Mouse (Mus musculus): ENCODE measurements around the gene Dcaf11. TPM values are rescaled to one million over a fixed set of nuclear protein-coding genes. Genes with fewer than 3 reads are reported as not detected.
A peak's percentile ranks its signal among the peaks of the same experiment; 100 is the strongest.

The Dcaf11 gene
- polyA plus RNA-seq, 1 experiment = 143 TPM

GRCm38 (mm10) chr14:55603271-55603632, 43.4 kb downstream of the Dcaf11 start, which contains the start of gene Irf9:
Irf9 (plus strand) TSS chr14:55603571.
- no peaks in the 10 kb centered on the region for H3K27me3 ChIP-seq (ENCODE audit: control insufficient read depth, insufficient read depth, low read length)
- H3K27ac ChIP-seq (ENCODE audit: insufficient read depth, low read depth, low read length) = peak within 1 kb of the TSS; percentile 100
- peaks cover 23% of the 10 kb centered on the region; the same call in 1 of the 2 replicates for H3K4me1 ChIP-seq (ENCODE audit: control insufficient read depth, insufficient read depth, insufficient read length, low read length)
- H3K36me3 ChIP-seq (ENCODE audit: control insufficient read depth, insufficient read depth, low read length) = peaks cover 79% of the 10 kb centered on the region
- 69% methylated on average over 7 of the region's 7 CpGs for WGBS
- H3K4me3 ChIP-seq (ENCODE audit: low read depth, low read length) = peak within 1 kb of the TSS; percentile 78
- no peak for TF ChIP-seq POLR2A (IDR thresholded peaks at IDR 0.05; ENCODE audit: low read depth, low read length)
- TF ChIP-seq CTCF (IDR thresholded peaks at IDR 0.05; ENCODE audit: extremely low read depth, insufficient read length, insufficient replicate concordance, low read depth, low read length) = no peak

- peaks cover 79% of the 10 kb centered on the region for H3K36me3 ChIP-seq (ENCODE audit: control insufficient read depth, insufficient read depth, low read length)
- TF ChIP-seq CTCF (IDR thresholded peaks at IDR 0.05; ENCODE audit: extremely low read depth, insufficient read length, insufficient replicate concordance, low read depth, low read length) (peak; percentile 90), POLR2A (IDR thresholded peaks at IDR 0.05; ENCODE audit: low read depth, low read length) (peak; percentile 47)
Observed at GRCm38 (mm10) chr14:55603633-55604576, 44.1 kb downstream of the Dcaf11 start.

DNA sequence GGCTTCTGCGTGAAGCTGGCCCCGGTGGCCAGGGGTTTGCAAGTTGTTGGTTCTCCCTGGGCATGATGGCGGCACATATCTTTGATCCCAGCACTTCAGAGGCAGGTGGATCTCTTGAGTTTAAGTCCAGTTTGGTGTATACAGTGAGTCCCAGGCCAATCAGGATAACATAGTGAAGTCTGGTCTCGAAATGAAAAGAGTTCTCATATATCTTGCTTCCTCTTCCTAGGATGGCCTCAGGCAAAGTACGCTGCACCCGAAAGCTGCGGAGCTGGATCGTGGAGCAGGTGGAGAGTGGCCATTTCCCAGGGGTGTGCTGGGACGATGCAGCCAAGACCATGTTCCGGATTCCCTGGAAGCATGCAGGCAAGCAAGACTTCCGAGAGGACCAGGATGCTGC, 45.0 kb downstream of the Dcaf11 start:
- no peak for TF ChIP-seq POLR2A (IDR thresholded peaks at IDR 0.05; ENCODE audit: low read depth, low read length)
- no peak for TF ChIP-seq CTCF (IDR thresholded peaks at IDR 0.05; ENCODE audit: extremely low read depth, insufficient read length, insufficient replicate concordance, low read depth, low read length)
- Histone ChIP-seq H3K4me3 (ENCODE audit: low read depth, low read length) (peak overlapping the region; percentile 55), H3K27me3 (ENCODE audit: control insufficient read depth, insufficient read depth, low read length) (no peaks in the 10 kb centered on the region), H3K36me3 (ENCODE audit: control insufficient read depth, insufficient read depth, low read length) (peaks cover 79% of the 10 kb centered on the region), H3K4me1 (ENCODE audit: control insufficient read depth, insufficient read depth, insufficient read length, low read length) (peaks cover 23% of the 10 kb centered on the region; the same call in 1 of the 2 replicates), H3K27ac (ENCODE audit: insufficient read depth, low read depth, low read length) (peak overlapping the region; percentile 100)
- 67% methylated on average over 11 of the region's 11 CpGs for WGBS

More at GRCm38 (mm10) chr14:55603633-55604576, 44.1 kb downstream of the Dcaf11 start:
- Histone ChIP-seq H3K27ac (ENCODE audit: insufficient read depth, low read depth, low read length) (peak overlapping the region; percentile 100), H3K4me3 (ENCODE audit: low read depth, low read length) (peak overlapping the region; percentile 78), H3K27me3 (ENCODE audit: control insufficient read depth, insufficient read depth, low read length) (no peaks in the 10 kb centered on the region), H3K4me1 (ENCODE audit: control insufficient read depth, insufficient read depth, insufficient read length, low read length) (peaks cover 23% of the 10 kb centered on the region; the same call in 1 of the 2 replicates)
- WGBS = 7% methylated on average over 19 of the region's 19 CpGs

- no peaks in the 10 kb centered on the region for H3K27me3 ChIP-seq (ENCODE audit: control insufficient read depth, insufficient read depth, low read length)
- TF ChIP-seq POLR2A (IDR thresholded peaks at IDR 0.05; ENCODE audit: low read depth, low read length) (no peak), CTCF (IDR thresholded peaks at IDR 0.05; ENCODE audit: extremely low read depth, insufficient read length, insufficient replicate concordance, low read depth, low read length) (no peak)
- H3K4me1 ChIP-seq (ENCODE audit: control insufficient read depth, insufficient read depth, insufficient read length, low read length) = peaks cover 23% of the 10 kb centered on the region; the same call in 1 of the 2 replicates
- H3K27ac ChIP-seq (ENCODE audit: insufficient read depth, low read depth, low read length) = peak overlapping the region; percentile 91
- H3K36me3 ChIP-seq (ENCODE audit: control insufficient read depth, insufficient read depth, low read length) = peaks cover 76% of the 10 kb centered on the region
- H3K4me3 ChIP-seq (ENCODE audit: low read depth, low read length) = peak overlapping the region; percentile 28
- WGBS = 85% methylated on average over 16 of the region's 16 CpGs
Observed at GRCm38 (mm10) chr14:55605743-55606459, 46.1 kb downstream of the Dcaf11 start.

DNA sequence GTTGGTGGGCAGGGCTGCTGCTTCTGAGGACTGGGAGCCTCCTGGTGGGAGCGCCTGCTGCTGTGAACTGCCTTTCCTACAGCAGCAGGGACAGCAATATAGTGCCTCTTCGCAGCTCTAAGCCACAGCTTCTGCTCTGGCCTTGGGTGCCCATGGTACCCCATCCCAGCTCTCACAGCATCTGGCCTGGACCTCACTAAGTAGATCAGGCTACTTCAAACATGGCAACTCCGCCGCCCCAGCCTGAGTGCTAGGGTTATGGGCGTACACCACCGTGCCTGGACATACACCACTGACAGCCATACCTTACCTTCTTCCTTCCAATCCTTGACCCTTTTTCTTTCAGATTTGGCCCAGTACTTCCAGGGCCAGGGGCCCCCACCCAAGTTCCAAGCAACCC, 48.5 kb downstream of the Dcaf11 start:
- H3K36me3 ChIP-seq (ENCODE audit: control insufficient read depth, insufficient read depth, low read length) = peaks cover 52% of the 10 kb centered on the region
- no peaks in the 10 kb centered on the region for H3K27me3 ChIP-seq (ENCODE audit: control insufficient read depth, insufficient read depth, low read length)
- no peak overlapping the region for H3K4me3 ChIP-seq (ENCODE audit: low read depth, low read length)
- no peak overlapping the region for H3K27ac ChIP-seq (ENCODE audit: insufficient read depth, low read depth, low read length)
- TF ChIP-seq CTCF (IDR thresholded peaks at IDR 0.05; ENCODE audit: extremely low read depth, insufficient read length, insufficient replicate concordance, low read depth, low read length) (no peak), POLR2A (IDR thresholded peaks at IDR 0.05; ENCODE audit: low read depth, low read length) (no peak)
- 96% methylated on average over 6 of the region's 6 CpGs for WGBS
- H3K4me1 ChIP-seq (ENCODE audit: control insufficient read depth, insufficient read depth, insufficient read length, low read length) = peaks cover 27% of the 10 kb centered on the region; the same call in 1 of the 2 replicates

DNA sequence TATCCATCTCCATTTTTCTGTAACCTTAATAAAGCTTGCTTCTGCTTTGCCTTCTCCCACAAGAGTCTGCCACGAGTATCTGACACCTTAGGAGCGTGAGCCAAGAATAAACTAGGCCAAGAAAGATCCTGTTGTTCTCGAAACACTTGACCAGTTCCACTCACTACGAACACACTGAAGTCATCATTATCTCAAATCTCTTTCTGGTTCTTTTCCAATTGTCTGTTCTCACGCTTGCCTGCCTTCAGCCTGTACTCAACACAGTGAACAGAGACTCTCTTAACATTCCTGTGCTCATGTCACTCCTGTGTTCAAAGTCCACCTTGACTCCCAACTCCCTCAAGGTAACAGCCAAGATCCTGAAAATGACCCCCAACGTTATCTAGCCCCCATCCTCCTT, 53.5 kb downstream of the Dcaf11 start:
- no peak for TF ChIP-seq POLR2A (IDR thresholded peaks at IDR 0.05; ENCODE audit: low read depth, low read length)
- TF ChIP-seq CTCF (IDR thresholded peaks at IDR 0.05; ENCODE audit: extremely low read depth, insufficient read length, insufficient replicate concordance, low read depth, low read length) = no peak
- Histone ChIP-seq H3K4me3 (ENCODE audit: low read depth, low read length) (no peak overlapping the region), H3K27me3 (ENCODE audit: control insufficient read depth, insufficient read depth, low read length) (no peaks in the 10 kb centered on the region), H3K36me3 (ENCODE audit: control insufficient read depth, insufficient read depth, low read length) (peaks cover 22% of the 10 kb centered on the region), H3K27ac (ENCODE audit: insufficient read depth, low read depth, low read length) (no peak overlapping the region), H3K4me1 (ENCODE audit: control insufficient read depth, insufficient read depth, insufficient read length, low read length) (peaks cover 9% of the 10 kb centered on the region; the same call in 1 of the 2 replicates)
- 29% methylated on average over 6 of the region's 6 CpGs for WGBS

Measured in small intestine, adult 2 months (tissue).